Mouse (Mus musculus): ENCODE measurements around the gene Vmn1r45.
"Not testable (repeated sequence)": the region's sequence is repeated elsewhere in the genome, so short reads cannot be mapped to it uniquely, and the experiment has no call there.

Vmn1r45 gene

GRCm38 (mm10) chr6:89940498-89940897, at the start of gene Vmn1r45:
TSS of gene Vmn1r45 (minus strand) at chr6:89940598.
- not testable (repeated sequence) for DNase-seq (ENCODE audit: extremely low read depth, low read depth, low spot score)

DNA sequence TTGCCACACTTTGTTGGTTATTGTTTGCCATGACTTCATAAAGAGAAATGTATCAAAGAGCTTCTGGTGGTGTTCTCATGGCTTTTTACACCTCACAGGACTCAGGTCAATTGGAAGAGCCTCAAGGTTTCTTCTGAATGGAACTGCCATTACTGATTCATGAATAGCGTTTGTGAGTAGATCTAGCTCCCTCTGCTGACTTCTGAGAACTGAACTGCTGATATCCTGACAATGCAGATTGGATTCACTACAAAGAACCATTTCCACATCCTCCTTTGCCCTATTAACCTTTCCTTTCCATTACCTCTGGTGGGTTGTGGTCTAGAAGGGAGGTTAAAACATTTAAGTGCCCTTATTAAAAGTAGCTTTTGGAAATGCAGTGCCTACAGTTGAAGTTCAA, 45.6 kb upstream of the Vmn1r45 start:
- DNase-seq (ENCODE audit: extremely low read depth, low read depth, low spot score) = no peak

DNA sequence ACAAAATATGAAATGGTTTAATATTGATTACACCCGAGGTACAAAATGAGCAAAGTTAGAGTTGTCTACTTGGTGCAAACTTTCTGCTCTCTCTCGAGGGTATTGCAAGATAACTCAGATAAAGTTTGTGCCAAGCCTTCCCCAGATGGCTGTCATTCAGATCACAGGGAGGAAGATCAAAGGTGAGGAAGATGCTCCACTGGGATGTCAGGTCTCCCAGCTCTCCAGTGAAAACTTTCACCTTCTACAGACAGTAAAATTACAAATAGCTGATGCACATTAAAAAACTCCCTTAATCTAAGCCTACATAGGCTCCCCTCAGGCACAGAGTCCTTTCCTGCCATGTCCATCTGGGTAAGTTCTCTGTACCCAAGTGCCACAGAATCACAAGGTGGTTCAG, 28.6 kb upstream of the Vmn1r45 start, which contains the start of gene Vmn1r46:
Vmn1r46 (plus strand) TSS at position 301 of the 400 bp plus-strand sequence.
- no peak for DNase-seq (ENCODE audit: extremely low read depth, low read depth, low spot score)

DNA sequence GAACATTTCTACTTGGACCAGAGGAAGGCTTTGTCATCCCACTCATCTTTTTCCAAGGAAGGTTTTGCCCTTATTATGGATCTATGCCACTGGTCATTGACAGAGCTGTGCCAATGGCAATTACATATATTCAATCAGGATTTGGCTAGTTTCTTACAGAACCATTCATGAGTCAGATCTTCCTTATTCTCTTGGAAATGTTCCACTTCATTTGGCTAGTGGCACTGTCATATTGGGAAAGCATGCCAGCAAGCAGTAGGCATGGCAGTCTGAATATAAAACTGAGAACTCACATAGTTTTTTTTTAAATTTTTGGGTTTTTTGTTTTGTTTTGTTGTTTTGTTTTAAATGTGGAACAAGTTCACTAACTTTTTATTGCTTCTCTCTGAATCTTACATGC, 25.9 kb upstream of the Vmn1r45 start:
- DNase-seq (ENCODE audit: extremely low read depth, low read depth, low spot score) = no peak

GRCm38 (mm10) chr6:89953556-89953955, 13.2 kb upstream of the Vmn1r45 start:
- DNase-seq (ENCODE audit: extremely low read depth, low read depth, low spot score) = no peak

DNA sequence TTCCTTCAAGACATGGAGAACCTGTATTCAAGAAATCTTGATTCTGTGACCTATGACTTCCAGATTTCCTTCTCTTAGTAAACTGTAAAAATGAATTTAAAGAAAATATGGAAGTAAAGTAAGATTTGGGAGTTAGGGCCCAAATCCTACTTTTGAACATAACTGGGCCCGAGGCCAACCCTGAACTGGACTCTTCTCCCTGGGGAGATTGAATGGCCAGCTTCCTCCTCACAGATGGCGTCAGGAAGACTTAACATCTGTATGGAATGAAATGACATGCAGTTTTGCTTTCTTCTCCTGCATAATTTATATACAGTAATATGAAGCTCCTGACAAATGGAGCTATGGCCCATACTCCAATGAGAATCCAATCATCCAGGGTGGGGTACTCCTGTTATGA, 528 bp upstream of the Vmn1r45 start:
- DNase-seq (ENCODE audit: extremely low read depth, low read depth, low spot score) = no peak

- no peak for DNase-seq (ENCODE audit: extremely low read depth, low read depth, low spot score)
Measured at GRCm38 (mm10) chr6:89883812-89884211, 56.6 kb downstream of the Vmn1r45 start.

- DNase-seq (ENCODE audit: extremely low read depth, low read depth, low spot score) = no peak
Measured at GRCm38 (mm10) chr6:89883360-89883759, 57.0 kb downstream of the Vmn1r45 start, which contains the start of gene Vmn1r44. TSS of gene Vmn1r44 (plus strand) at chr6:89883660.
